Mouse (Mus musculus) urinary bladder, adult 2 months (tissue): Measurements from ENCODE around the gene Zfp319. TPM values are rescaled to one million over a fixed set of nuclear protein-coding genes. Genes with fewer than 3 reads are reported as not detected.

Source experiments
- DNase-seq: peaks from one replicate; pipeline ENCODE4 v3.0.0; 2022; ENCODE audit warnings: low spot score
- polyA plus RNA-seq: library from polyadenylated mRNA; depleted of rRNA; stranded (reverse); fragments of >200 nt; gene quantifications from 2 replicates; pipeline ENCODE4 v1.2.3, GENCODE M21; 2012

The Zfp319 gene
- polyA plus RNA-seq, 1 experiment: 6.8 TPM

DNA sequence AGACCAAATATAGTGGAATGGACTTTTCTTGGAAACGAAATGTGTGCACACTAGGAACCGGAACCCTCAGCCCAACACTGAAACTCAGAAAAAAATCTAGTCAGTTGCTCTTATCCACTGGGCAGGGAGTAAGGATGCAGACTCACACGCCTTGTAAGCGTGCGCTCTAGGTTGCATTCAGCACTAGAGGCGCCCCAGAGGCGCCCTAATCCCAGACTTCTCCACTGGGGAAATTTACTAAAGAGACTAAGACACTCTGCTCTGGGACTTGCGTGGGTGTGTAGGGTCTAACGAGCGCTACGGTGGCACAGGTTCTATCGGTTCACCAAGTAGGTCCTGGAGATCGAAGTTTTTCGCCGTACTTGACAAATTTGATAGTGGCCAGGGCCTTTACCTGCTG, 19.7 kb upstream of the Zfp319 start:
- no peak for DNase-seq

DNA sequence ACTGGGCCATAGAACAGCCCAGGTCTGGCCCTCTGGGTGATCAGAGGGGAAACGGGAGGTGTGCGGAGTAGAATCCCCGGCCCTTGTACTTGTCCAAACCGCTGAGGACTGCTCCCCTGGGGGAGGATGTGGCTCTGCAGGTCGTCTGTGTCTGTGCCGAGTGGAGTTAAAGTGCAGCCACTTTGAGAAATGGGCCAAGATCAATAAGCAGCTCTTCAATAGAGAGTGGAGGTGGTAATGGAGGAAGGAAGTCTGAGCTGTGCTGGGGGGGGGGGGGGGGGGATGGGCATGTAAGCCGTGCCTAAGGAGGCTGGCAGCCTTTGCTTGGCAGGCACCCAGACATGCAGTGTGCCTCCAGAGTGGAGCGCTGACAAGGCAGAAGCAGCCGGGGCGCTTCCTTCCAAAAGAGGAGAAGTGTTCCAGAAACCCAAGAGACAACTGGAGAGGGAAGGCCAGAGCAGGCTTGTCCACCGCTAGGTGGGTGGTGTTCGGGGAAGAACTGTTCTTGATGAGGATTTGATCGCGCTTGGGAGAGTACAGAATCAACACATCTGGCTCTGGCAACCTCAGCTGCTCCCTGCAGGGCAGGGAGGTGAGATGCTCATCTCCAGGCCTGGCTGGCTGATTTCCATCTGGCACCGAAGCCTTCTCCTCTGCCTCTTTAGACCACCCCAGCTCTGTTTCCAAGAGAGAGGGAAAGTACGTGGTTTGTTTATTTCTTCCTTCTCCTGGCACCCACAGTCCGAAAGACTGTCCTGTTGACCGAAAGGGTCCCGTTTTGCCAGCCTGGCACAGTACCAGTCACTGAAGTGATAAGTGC, 17.3 kb upstream of the Zfp319 start:
- no peak for DNase-seq

DNA sequence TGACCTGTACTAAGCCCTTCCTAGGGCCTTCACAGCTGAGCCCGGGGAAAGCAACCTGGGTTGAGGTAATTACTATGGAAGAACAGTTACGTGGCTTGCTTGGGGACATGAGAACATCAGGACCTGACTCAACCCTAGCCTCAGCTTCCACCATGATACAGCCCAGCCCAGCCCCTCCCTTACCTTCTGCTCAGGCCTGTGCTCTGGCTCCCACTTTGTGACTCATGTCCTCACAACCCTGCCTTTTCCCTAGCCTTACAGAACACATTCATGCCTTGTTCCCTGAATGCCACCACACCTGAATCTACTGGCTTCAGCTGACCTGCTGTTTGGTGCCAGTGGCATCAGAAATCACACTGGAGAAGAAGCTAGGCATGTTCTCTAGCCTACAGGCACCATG, 16.6 kb upstream of the Zfp319 start:
- DNase-seq: no peak

DNA sequence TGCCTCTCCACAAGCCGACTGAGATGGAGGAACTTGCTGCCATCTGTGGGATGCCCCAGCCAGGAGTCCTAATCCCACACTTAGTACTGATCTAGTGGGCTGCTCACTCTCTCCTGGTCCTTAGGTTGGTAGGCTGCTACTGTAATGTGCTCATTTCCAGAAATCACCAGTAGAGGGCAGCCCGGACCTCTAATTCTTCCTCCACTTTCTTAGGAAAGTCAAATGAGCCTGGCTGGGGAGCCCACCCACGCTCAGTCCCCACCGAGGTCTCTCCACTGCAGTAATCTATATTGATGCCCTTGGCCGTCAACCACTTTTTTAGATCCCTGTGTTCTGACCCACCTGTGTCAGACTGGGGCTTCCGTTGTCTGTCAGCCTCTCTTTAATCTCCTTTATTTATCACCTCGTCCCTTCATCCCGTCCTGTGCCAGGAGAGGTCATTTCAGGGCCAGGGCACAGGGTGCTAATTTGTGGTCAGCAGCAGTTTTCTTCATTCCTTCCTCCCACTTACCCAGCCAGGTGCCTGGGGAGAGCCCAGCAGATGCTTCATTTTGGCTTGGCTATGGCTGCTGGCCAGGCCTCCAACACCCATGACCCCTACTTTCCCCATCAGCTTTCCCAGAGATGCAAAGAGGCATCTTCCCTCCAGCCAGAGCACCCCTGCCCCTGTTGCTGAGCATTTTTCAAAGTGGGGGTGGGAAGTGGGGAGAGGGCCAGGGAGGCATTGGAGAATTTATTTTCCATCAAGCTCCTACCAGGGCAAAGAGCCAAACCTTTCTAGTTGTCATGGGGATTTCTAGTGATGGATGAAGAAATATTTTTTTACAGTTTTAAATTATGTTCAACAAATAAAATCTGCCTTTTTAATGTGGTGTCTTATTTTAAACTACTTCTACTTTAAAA, 15.1 kb upstream of the Zfp319 start:
- DNase-seq: no peak

DNA sequence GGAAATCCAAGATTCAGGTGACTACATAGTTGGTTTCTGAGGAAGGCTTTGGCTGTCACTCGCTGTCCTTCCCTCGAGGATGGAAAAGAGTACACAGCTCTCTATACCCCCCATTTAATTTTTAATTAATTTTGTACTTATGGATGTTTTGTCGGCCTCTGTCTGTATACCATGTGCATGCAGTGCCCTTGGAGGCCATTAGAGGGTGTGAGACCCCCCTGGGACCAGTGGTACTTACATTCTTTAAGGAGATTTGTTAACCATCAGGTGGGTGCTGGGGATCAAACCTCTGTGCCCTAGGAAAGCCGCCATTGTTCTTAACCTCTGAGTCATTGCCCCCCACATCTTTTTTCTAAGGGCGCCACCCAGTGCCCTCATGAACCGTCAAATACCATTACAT, 12.9 kb upstream of the Zfp319 start:
- no peak for DNase-seq

DNA sequence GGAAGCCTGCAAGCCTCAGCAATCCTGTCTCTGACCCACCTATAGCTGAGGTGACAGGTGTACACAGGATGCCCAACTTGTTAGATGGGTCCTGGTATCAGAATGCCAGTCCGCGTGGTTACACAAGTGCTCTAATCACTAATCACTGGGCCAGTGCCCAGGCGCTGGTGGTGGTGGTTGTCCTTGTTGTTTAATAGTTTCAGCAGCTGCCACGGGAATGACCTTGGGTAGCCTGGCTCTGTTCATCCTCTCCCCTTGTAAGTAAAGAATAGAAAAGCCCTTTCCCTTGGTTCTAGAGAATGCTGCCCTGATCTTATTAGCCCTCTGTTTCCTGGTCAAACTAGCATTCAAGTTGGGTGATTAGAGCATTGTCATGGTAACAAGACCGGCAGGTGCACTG, 10.0 kb upstream of the Zfp319 start:
- DNase-seq: no peak

DNA sequence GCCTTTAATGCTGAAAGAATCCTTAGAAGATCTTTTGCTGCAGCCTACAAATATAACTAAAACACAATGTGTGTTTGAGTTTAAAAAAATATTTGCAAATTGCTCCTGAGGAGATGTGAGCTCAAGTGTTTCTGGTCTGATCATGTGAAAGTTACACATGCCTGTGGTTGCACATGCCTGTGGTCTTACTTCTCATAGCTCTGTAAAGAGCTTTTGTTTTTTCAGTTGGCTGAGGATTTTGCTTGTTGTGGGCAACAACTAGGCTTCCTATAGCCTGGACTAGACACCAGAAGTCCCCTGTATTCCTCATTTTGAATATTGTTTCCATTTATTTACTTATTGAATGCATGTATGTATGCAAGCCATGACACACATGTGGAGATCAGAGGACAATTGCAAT, 4.6 kb upstream of the Zfp319 start:
- DNase-seq: no peak

DNA sequence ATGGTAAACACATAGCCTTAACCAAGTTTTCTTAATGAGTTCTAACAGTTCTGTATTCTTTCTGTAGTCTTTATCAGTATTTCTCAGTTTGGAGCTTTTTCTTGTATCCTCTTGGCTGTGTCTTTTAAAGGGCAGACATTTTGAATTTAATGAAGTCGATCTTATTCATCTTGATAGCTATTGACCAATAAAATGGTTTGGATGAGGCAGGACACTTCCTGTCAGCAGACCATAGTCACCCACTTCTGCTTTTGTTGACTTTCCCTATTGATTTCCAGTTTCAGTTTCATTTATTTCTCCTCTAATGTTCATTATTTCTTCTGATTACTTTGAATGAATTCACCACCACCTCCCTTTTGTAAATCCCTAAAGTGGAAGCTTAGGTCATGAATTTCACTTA, 4.0 kb upstream of the Zfp319 start:
- DNase-seq: no peak

DNA sequence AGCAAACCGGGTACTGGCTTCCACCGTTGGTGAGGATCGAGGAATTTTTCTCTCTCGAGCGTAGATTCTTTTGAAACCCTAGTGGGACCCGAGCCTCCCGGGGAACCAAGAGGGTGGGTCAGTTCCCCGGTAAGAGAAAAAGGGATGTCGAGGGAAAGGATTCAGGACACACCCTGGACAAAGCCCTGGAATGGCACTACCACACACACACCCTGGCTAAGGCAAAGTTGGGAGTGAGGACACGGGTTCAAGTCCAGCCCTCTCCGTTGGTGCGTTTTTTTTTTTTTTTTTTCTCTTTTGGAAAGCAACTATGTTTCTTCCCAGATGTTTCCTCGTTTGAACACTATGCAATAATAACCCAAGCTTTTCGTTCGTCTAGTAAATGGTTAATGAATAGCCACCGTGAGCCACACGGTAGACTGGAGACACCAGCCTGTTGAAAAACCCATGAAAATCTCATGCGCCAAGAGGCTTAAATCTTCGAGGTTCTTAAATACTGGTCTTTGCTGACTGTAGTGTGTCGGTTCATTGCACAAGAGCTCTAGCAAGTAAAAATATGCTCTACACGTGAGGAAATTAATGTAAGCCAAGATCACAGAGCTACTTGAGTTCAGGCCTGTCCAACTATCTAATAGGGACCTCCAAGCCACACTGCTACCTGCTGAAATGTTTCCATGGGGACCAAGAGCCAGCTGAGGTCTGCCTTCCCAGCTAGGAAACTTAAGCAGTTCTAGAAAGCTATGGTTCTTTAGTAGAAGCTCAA, 868 bp upstream of the Zfp319 start:
- DNase-seq: peak; percentile 16

DNA sequence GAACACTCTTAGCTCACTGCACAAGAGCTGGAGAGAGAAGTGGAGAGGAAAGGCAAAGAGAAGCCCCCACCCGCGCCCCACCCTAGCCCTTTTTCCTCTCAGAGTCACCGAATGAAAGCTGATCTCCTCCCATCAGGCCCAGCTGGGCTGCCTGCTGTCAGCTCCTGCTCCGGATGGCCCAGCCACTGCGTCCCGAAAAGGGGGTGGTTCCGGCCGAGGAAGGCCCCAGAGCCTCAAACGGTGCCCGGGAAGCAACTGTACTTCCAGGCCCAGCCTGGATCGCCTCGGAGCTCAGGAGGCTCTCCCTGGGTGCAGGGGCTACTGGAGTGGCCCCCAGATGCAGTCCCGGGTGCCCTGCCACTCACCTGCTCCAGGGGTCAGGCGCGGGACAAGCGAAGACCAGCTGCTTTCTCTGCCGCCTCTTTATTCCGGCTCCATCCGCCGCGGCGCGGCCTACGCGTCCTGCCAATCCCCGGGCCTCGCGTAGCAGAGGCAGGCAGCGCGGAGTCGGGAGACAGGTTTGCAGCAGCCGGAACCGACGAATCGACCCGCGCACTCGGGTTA, 512 bp downstream of the Zfp319 start:
- DNase-seq: no peak

DNA sequence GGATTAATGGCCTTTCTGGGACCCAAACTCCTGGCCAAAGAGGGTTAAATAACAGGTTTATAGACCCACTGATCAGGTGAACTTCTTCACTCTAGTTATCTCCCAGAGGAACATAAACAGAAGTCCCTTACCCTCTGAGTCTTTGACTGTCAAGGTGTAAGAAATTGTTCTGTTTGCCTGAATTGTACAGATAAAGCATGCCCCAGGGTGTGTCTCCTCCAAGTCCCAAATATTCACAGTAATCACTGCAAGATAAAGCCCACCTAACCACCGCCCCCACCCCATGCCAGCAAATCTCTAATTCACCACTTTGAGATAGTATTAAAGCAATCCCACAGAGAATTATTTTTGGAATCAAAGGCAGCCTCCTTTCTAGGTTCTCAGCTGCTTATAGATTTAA, 1.4 kb downstream of the Zfp319 start:
- no peak for DNase-seq

DNA sequence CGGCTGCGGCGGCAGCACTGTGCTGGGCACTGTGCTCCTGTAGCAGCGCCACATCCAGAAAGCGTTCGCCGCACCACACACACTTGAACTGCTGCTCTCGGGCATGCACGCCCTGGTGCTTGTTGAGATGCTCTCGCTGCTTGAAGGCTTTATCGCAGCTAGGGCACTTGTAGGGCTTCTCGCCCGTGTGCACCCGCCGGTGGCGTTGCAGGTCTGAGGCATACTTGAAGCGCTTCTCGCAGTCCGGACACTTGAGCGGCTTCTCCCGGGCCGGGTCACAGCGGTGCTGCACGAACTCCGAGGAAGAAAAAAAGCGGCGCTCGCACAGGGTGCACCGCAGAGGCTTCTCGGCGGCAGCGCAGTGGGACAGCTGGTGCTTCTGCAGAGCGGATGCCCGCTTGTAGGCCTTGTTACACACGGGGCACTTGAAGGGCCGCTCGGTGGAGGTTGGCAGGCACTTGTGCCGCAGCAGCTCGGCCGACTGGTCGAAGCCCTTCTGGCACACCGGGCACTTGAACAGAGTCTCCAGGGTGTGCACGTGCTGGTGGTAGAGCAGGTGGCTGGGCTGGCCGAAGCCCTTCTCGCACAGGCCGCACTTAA, 3.8 kb downstream of the Zfp319 start:
- peak; percentile 19 for DNase-seq

DNA sequence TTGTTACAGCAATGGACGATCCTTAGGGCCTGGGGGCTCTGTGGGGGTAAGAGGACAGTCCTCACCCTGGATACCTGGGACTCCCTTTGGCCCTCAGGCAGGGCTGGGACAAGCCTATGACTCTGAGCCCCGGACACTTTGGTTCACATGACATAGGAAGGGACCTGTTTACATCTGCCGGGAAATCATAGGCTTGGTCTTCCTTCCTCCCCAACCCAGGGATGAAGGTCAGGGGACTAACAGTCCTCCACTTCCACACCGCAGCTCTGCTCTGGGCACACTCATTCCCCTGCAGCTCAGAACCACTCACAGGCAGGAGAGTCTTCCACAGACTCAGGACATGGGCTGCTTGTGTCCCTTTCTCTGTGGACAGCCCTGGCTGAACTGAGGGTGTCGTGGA, 4.9 kb downstream of the Zfp319 start:
- no peak for DNase-seq

DNA sequence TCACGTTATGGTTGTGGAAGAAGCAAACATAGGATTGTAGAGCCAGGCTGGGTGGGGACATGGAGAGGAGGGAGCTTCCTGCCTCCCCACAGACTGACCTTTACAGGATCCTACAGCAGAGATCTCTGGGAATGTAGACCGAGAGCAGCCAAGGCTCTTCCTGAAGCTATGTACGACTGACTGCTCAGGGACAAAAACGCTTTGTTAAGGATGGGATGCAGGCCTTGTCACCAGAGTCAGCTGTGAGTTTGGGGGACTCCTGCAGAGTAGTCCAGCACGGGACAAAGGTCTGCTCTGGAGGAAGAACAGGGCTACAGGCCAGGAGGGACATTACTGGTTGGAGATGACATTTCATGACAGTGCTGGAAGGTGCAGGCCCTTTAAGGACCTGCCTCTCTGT, 7.1 kb downstream of the Zfp319 start:
- no peak for DNase-seq

DNA sequence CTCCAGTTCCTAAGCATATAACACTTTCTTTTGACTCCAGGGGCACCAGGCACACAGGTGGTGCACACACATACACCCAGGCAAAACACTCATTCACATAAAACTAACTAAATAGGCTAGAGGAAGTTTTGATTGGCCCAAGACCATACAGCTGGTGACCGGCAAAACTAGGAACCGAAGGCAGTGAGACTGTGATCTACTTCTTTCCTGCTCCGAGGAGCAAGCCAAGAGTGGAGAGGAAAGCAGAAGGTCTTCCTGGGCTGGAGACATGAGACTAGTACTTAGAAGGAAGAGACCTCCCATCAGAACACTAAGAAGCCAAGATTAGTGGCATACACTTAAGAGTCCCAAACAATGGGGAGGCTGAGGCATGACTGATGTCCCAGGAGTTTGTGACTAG, 8.5 kb downstream of the Zfp319 start:
- no peak for DNase-seq

DNA sequence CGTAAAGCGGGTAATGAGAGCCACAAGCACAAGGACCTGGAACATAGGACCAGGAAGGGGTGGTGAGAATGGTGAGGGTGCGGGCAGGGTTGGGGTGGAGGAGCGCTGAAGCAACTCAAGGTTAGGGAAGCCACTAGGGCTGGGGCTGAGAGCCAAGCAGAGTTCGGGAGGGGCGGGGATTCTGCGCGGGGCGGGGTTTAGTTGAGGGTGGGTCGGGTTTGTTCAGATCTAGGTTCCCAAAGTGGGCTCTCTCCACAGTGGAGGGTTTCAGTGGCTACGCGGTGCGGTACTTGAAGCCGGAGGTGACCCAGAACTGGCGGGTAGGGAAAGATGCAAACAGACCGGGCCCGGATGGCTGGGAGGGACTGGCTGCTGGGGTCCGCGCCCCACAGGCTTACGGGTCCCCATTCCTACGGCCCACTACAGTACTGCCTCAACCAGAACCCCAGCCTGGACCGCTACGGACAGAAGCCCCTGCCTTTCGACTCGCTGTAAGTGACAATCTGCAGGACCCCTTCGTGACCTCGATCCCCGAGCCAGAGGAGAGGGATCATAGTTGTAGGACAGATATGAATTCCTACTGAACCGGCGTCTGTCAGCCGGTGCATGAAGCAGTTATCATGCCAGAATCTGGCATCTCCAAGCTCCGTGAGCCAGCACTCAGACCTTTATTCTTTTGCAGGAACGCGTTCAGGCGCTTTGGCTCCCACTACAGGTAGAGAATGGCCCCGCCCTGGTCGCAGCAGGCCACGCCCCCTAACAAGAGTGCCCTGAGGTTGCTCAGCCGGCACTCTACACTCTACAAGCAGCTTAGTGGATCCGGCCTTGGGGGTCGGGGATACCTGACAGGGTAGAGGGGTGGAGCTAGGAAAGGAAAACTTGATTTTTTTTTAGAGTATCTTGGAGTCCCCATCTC, 11.3 kb downstream of the Zfp319 start:
- no peak for DNase-seq

DNA sequence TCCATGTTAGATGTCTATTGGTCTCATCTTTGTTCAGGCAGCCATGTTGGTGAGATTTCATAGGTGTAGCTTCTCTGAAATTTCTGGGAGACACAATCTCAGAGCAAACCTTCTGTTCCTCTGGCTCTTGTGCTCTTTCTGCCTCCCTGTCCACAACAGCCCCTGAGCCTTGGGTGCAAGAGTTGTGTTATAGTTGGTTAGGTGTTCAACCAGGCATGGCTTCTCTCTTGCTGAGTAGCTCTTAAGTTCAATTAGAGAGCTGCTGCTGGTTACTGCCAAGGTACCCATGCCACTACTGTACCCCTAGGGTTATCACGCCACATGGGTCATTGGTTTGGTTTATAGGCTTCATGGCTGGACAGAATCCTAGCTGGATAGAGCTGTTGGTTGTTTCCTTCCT, 16.4 kb downstream of the Zfp319 start:
- DNase-seq: no peak

DNA sequence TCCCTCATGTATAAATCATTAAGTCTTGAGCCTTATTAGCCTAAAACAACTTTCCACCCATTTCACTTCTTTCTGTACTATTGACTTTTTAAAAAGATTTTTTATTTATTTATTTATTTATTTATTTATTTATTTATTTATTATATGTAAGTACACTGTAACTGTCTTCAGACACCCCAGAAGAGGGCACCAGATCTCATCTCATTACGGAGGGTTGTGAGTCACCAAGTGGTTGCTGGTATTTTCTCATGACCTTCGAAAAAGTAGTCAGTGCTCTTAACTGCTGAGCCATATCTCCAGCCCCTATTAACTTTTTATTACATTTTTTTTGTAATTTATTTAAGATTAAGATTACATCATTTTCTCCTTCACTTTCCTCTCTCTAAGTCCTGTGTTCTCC, 17.0 kb downstream of the Zfp319 start:
- DNase-seq: no peak

DNA sequence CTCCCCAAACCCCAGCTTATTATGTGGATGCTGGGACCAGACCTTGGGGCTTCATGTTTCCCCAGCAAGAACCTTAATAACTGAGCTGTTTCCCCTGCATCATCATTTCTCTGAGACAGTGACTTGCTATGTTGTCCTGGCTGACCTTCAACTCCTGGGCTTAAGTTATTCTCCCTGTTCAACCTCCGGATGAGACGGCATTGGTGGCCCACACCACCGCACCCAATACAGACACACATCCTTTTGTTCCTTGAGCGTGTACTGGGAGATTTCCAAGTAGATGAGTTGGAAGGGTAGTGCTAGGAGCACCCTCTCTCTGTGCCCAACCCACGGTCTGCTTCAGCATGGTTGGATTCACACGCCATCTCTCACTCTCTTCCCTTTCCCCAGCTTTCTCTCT, 17.9 kb downstream of the Zfp319 start:
- DNase-seq: no peak

DNA sequence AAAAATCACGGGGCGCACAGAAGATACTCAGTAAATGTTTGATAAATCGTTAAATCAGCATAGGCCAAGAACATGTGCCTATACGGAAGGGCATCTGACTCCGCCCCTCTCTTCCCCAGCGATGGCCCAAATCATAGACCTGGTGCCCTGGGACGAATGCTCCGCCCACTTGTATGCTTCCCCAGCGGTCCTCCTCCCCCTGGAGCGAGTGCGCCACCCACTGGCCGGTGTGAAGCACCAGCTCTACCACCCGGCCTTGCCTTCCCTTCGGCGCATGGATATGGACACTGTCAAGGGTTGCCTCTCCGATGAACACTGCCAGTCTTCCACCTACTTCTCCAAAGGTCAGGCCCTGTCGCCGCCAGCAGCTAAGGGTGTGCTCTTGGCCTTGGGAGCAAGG, 18.9 kb downstream of the Zfp319 start:
- DNase-seq: no peak
